20 mouse cellular contexts compared by ENCODE assay signal in genomic region chr4:101490320-101490917, GRCm38 (mm10). TPM values are rescaled to one million over a fixed set of nuclear protein-coding genes. Genes with fewer than 3 reads are reported as not detected.
DNase-seq lines count a peak whose midpoint lies in the region; ATAC-seq and TF ChIP-seq lines count a peak whose summit lies in the region.
"Had no signal": no experiment of that assay in that cellular context is flagged by ENCODE, and none has a peak within 500 bp of the region (broad histone marks: within the 10 kb centered on the region; RNA-seq: fewer than 3 reads in every experiment).

No protein-coding gene starts in this region.

- peak; percentile 34 for DNase-seq in hindbrain, postnatal 0 days (ENCODE audit: low spot score)
- no peak for DNase-seq in hindbrain, embryonic 11.5 days (ENCODE audit: low spot score)
- DNase-seq in lung, postnatal 14 days, result no peak
- DNase-seq in MEL (ENCODE audit: low read depth, low spot score), result peak; percentile 59
- DNase-seq in hindbrain, embryonic 10.5 days (ENCODE audit: low spot score), result no peak
- DNase-seq: adrenal gland, postnatal 14 days; B cell, adult 2 months; cerebellum, adult 8-10 months; cerebellum, postnatal 36 days had no signal

- H3K9ac ChIP-seq in hindbrain, postnatal 0 days (replicated peaks; ENCODE audit: low read length), result no peak overlapping the region
- H3K9ac ChIP-seq in hindbrain, embryonic 11.5 days (ENCODE audit: low read depth, low read length), result no peak overlapping the region
- no peak overlapping the region for H3K9ac ChIP-seq in lung, embryonic 15.5 days
- H3K9ac ChIP-seq in MEL (ENCODE audit: control insufficient read depth, low read depth, low read length, poor library complexity, severe bottlenecking), result no peak overlapping the region
- H3K9ac ChIP-seq: forebrain, embryonic 13.5 days; hindbrain, embryonic 15.5 days; intestine, embryonic 15.5 days; liver, embryonic 12.5 days; midbrain, embryonic 15.5 days had no signal

- 78% methylated on average over 8 of the region's 8 CpGs for WGBS in hindbrain, postnatal 0 days
- WGBS in hindbrain, embryonic 11.5 days, result 92% methylated on average over 8 of the region's 8 CpGs
- WGBS in lung, embryonic 15.5 days, result 70% methylated on average over 8 of the region's 8 CpGs
- WGBS in hindbrain, embryonic 10.5 days, result 92% methylated on average over 8 of the region's 8 CpGs

- no peak for TF ChIP-seq EP300 in MEL (IDR thresholded peaks at IDR 0.05; ENCODE audit: low read depth in 1 of 2, low read length in 2 of 2)

- no peak for TF ChIP-seq POLR2A in MEL (IDR thresholded peaks at IDR 0.05; ENCODE audit: control insufficient read depth in 1 of 2, insufficient read depth in 1 of 2, low read depth in 1 of 2, low read length in 2 of 2, poor library complexity in 1 of 2)

- no peak for TF ChIP-seq CTCF in hindbrain, postnatal 0 days (IDR thresholded peaks at IDR 0.05; ENCODE audit: low read depth)
- no peak for TF ChIP-seq CTCF in MEL (IDR thresholded peaks at IDR 0.05 in 2 of 3, conservative IDR thresholded peaks at IDR 0.05 in 1 of 3; ENCODE audit: control insufficient read depth in 1 of 3, insufficient read depth in 1 of 3, low read depth in 2 of 3, low read length in 3 of 3, poor library complexity in 1 of 3, severe bottlenecking in 1 of 3)

- no peak overlapping the region for H3K27ac ChIP-seq in hindbrain, postnatal 0 days
- H3K27ac ChIP-seq in hindbrain, embryonic 11.5 days (ENCODE audit: low read depth, low read length), result no peak overlapping the region
- H3K27ac ChIP-seq in lung, embryonic 15.5 days, result no peak overlapping the region
- H3K27ac ChIP-seq in MEL (ENCODE audit: control insufficient read depth, low read depth, low read length), result no peak overlapping the region
- no peak overlapping the region for H3K27ac ChIP-seq in hindbrain, embryonic 10.5 days
- H3K27ac ChIP-seq: forebrain, embryonic 13.5 days; hindbrain, embryonic 15.5 days; intestine, embryonic 15.5 days; liver, embryonic 12.5 days; midbrain, embryonic 15.5 days had no signal

- TF ChIP-seq RAD21 in MEL (IDR thresholded peaks at IDR 0.05; ENCODE audit: low read depth, low read length), result no peak

- no peak overlapping the region for H3K4me3 ChIP-seq in hindbrain, postnatal 0 days (ENCODE audit: low read length)
- H3K4me3 ChIP-seq in hindbrain, embryonic 11.5 days (ENCODE audit: low read depth, low read length), result no peak overlapping the region
- no peak overlapping the region for H3K4me3 ChIP-seq in lung, embryonic 15.5 days
- H3K4me3 ChIP-seq in MEL (ENCODE audit: control insufficient read depth in 1 of 2, insufficient read depth in 1 of 2, low read depth in 2 of 2, low read length in 2 of 2), result no peak overlapping the region
- H3K4me3 ChIP-seq in hindbrain, embryonic 10.5 days, result no peak overlapping the region
- H3K4me3 ChIP-seq: forebrain, embryonic 13.5 days; hindbrain, embryonic 15.5 days; intestine, embryonic 15.5 days; liver, embryonic 12.5 days; midbrain, embryonic 15.5 days had no signal

- no peaks in the 10 kb centered on the region for H3K79me2 ChIP-seq in MEL (ENCODE audit: control insufficient read depth, insufficient read depth, low read length, poor library complexity)

- no peak overlapping the region for H3K4me2 ChIP-seq in hindbrain, postnatal 0 days (ENCODE audit: low read depth, low read length)
- no peak overlapping the region for H3K4me2 ChIP-seq in hindbrain, embryonic 11.5 days (replicated peaks; ENCODE audit: low read depth, low read length)
- no peak overlapping the region for H3K4me2 ChIP-seq in lung, embryonic 15.5 days
- H3K4me2 ChIP-seq: forebrain, embryonic 13.5 days; heart, embryonic 11.5 days; hindbrain, embryonic 15.5 days; intestine, embryonic 15.5 days; liver, embryonic 12.5 days; midbrain, embryonic 15.5 days had no signal

- no peaks in the 10 kb centered on the region for H3K27me3 ChIP-seq in hindbrain, postnatal 0 days (ENCODE audit: insufficient read depth, low read length)
- H3K27me3 ChIP-seq in hindbrain, embryonic 11.5 days (ENCODE audit: control insufficient read depth, insufficient read depth, low read length), result no peaks in the 10 kb centered on the region
- H3K27me3 ChIP-seq in lung, embryonic 15.5 days, result peaks cover 11% of the 10 kb centered on the region; the same call in 1 of the 2 replicates
- no peaks in the 10 kb centered on the region for H3K27me3 ChIP-seq in MEL (ENCODE audit: control insufficient read depth in 1 of 2, insufficient read depth in 2 of 2, low read length in 2 of 2)
- peaks cover 19% of the 10 kb centered on the region for H3K27me3 ChIP-seq in hindbrain, embryonic 10.5 days (ENCODE audit: insufficient read depth, poor library complexity, severe bottlenecking)
- H3K27me3 ChIP-seq: CH12.LX; hindbrain, embryonic 15.5 days; intestine, embryonic 15.5 days had no signal

- no peaks in the 10 kb centered on the region for H3K4me1 ChIP-seq in hindbrain, postnatal 0 days (ENCODE audit: insufficient read depth, low read length)
- H3K4me1 ChIP-seq in hindbrain, embryonic 11.5 days (replicated peaks; ENCODE audit: control insufficient read depth, insufficient read depth, low read length), result no peaks in the 10 kb centered on the region
- H3K4me1 ChIP-seq in lung, embryonic 15.5 days, result no peaks in the 10 kb centered on the region
- H3K4me1 ChIP-seq in MEL (ENCODE audit: control insufficient read depth in 1 of 2, insufficient read depth in 2 of 2, low read length in 2 of 2), result peaks cover 0 to 7% of the 10 kb centered on the region in 2 experiments; a peak in 1 of 4 replicates
- H3K4me1 ChIP-seq in hindbrain, embryonic 10.5 days (replicated peaks), result 0 out of 2 replicates have a peak, but pooled peaks cover 5% of the 10 kb centered on the region
- H3K4me1 ChIP-seq: forebrain, embryonic 13.5 days; hindbrain, embryonic 15.5 days; intestine, embryonic 15.5 days; liver, embryonic 12.5 days; midbrain, embryonic 15.5 days had no signal

- no peaks in the 10 kb centered on the region for H3K36me3 ChIP-seq in hindbrain, postnatal 0 days (ENCODE audit: insufficient read depth, low read length)
- H3K36me3 ChIP-seq in hindbrain, embryonic 11.5 days (ENCODE audit: control insufficient read depth, insufficient read depth, low read length), result no peaks in the 10 kb centered on the region
- no peaks in the 10 kb centered on the region for H3K36me3 ChIP-seq in lung, embryonic 15.5 days
- H3K36me3 ChIP-seq in MEL (ENCODE audit: control insufficient read depth in 1 of 2, insufficient read depth in 2 of 2, low read length in 2 of 2), result no peaks in the 10 kb centered on the region
- H3K36me3 ChIP-seq in hindbrain, embryonic 10.5 days, result no peaks in the 10 kb centered on the region
- H3K36me3 ChIP-seq: G1E; hindbrain, embryonic 15.5 days; intestine, embryonic 15.5 days; liver, embryonic 12.5 days; midbrain, embryonic 15.5 days had no signal

- no peak for ATAC-seq in hindbrain, postnatal 0 days
- no peak for ATAC-seq in hindbrain, embryonic 11.5 days (ENCODE audit: low FRiP score)
- peak; percentile 59; the same call in 1 of the 2 replicates for ATAC-seq in lung, embryonic 15.5 days (ENCODE audit: borderline replicate concordance, extremely low read depth, low FRiP score, low TSS enrichment)
- peak; percentile 87 for ATAC-seq in hematopoietic stem cell, adult 5-6 weeks (replicated peaks in 1 of 2; ENCODE audit: insufficient read depth in 1 of 2, low FRiP score in 2 of 2, low TSS enrichment in 1 of 2, low read depth in 1 of 2, poor library complexity in 2 of 2, severe bottlenecking in 2 of 2)
- ATAC-seq: activated CD4-positive, CD25-positive, alpha-beta regulatory T cell, adult 4 months; forebrain, embryonic 13.5 days; intestine, embryonic 15.5 days; liver, embryonic 12.5 days; midbrain, embryonic 15.5 days had no signal

- no peaks in the 10 kb centered on the region for H3K9me3 ChIP-seq in hindbrain, postnatal 0 days (ENCODE audit: low read length)
- no peaks in the 10 kb centered on the region for H3K9me3 ChIP-seq in hindbrain, embryonic 11.5 days (ENCODE audit: control insufficient read depth, low read length)
- no peaks in the 10 kb centered on the region for H3K9me3 ChIP-seq in lung, embryonic 15.5 days
- no peaks in the 10 kb centered on the region for H3K9me3 ChIP-seq in MEL (replicated peaks; ENCODE audit: insufficient read depth, low read length)
- H3K9me3 ChIP-seq in hindbrain, embryonic 10.5 days, result no peaks in the 10 kb centered on the region
- H3K9me3 ChIP-seq: forebrain, embryonic 13.5 days; G1E; hindbrain, embryonic 15.5 days; intestine, embryonic 15.5 days; liver, embryonic 12.5 days; midbrain, embryonic 15.5 days had no signal

TF ChIP-seq in MEL, 35 proteins besides CTCF, POLR2A, EP300 and RAD21:
- no peak for TF ChIP-seq SMC3 (IDR thresholded peaks at IDR 0.05; ENCODE audit: low read depth, low read length)
- TF ChIP-seq ETS1 (IDR thresholded peaks at IDR 0.05; ENCODE audit: low read depth, low read length), result no peak

RNA-seq across cellular contexts. Expression of gene Dnajc6, which starts 6.0 kb away (rescaled TPM):
- total RNA-seq in hindbrain, postnatal 0 days (2014; rRNA removed), result 205 and 216 TPM in 2 replicates
- 56.5 and 60.9 TPM in 2 replicates for polyA plus RNA-seq in hindbrain, postnatal 0 days (2015; fragmentation: Nextera tagmentation; extraction: Ambion mirVana)
- 6.0 and 6.9 TPM in 2 replicates for polyA plus RNA-seq in hindbrain, embryonic 11.5 days (2014; fragmentation: Nextera tagmentation; extraction: Ambion mirVana)
- polyA plus RNA-seq in lung, embryonic 15.5 days (2015; fragmentation: Nextera tagmentation; extraction: Ambion mirVana), result 0.60 and 0.98 TPM in 2 replicates
- total RNA-seq in MEL (2012; rRNA removed), result 20.2 and 26.4 TPM in 2 replicates
- 10 to 100 TPM in 1 of 2 experiments, not detected in 1; 15.0 TPM for polyA plus RNA-seq in MEL (2012; ENCODE audit: insufficient read depth in 1 of 2, insufficient read length in 2 of 2, low read depth in 1 of 2, low replicate concordance in 2 of 2, missing spikeins in 1 of 2)
- 42.5 and 48.3 TPM in 2 replicates for total RNA-seq in hematopoietic stem cell, adult 5-6 weeks (2017)
- polyA plus RNA-seq in hindbrain, embryonic 10.5 days (2016; fragmentation: Nextera tagmentation; extraction: Ambion mirVana), result 1.6 and 3.7 TPM in 2 replicates
- total RNA-seq: CH12.LX had no signal
- polyA plus RNA-seq: G1E had no signal

Comparison
In these comparisons a context has a peak if more than half of its experiments do, and no peak if none do; other contexts are left out.
1. DNase-seq: peak in hindbrain, postnatal 0 days (single experiment) and MEL (single experiment); none in hindbrain, embryonic 11.5 days (single experiment), lung, postnatal 14 days (single experiment) and hindbrain, embryonic 10.5 days (single experiment).
2. ATAC-seq: peak in lung, embryonic 15.5 days (single experiment) and hematopoietic stem cell, adult 5-6 weeks (2 of 2); none in hindbrain, postnatal 0 days (single experiment) and hindbrain, embryonic 11.5 days (single experiment).